Mouse (Mus musculus) urinary bladder, postnatal 25 days (tissue): Measurements from ENCODE around the gene Slc2a4.
"Not testable (repeated sequence)": the region's sequence is repeated elsewhere in the genome, so short reads cannot be mapped to it uniquely, and the experiment has no call there.

Experiments
- DNase-seq: peaks from one replicate; pipeline ENCODE4 v3.0.0; 2022; ENCODE audit warnings: low spot score

Slc2a4 gene

GRCm38 (mm10) chr11:69939181-69939580 is 8.8 kb downstream of the Slc2a4 start:
- no peak for DNase-seq

- no peak for DNase-seq
These were observed 9.5 kb downstream of the Slc2a4 start for GRCm38 (mm10) chr11:69938401-69938979.

- no peak for DNase-seq
These were observed 10.2 kb downstream of the Slc2a4 start for GRCm38 (mm10) chr11:69937834-69938233.

GRCm38 (mm10) chr11:69937385-69937784 is 10.6 kb downstream of the Slc2a4 start:
- DNase-seq, result no peak

GRCm38 (mm10) chr11:69936714-69937347 is 11.2 kb downstream of the Slc2a4 start:
- DNase-seq, result no peak

- no peak for DNase-seq
These were observed 11.8 kb downstream of the Slc2a4 start for GRCm38 (mm10) chr11:69936156-69936555.

- peak; percentile 77 for DNase-seq
These were observed 12.7 kb downstream of the Slc2a4 start, which contains the start of gene Ybx2 for GRCm38 (mm10) chr11:69935137-69935879. Ybx2 (plus strand) TSS chr11:69935796.

GRCm38 (mm10) chr11:69934681-69935080 is 13.3 kb downstream of the Slc2a4 start:
- DNase-seq, result no peak

GRCm38 (mm10) chr11:69934169-69934568 is 13.8 kb downstream of the Slc2a4 start:
- peak; percentile 98 for DNase-seq

GRCm38 (mm10) chr11:69933066-69933465 is 14.9 kb downstream of the Slc2a4 start:
- DNase-seq, result no peak

- no peak for DNase-seq
These were observed 15.7 kb downstream of the Slc2a4 start for GRCm38 (mm10) chr11:69932254-69932653.

GRCm38 (mm10) chr11:69931769-69932168 is 16.2 kb downstream of the Slc2a4 start:
- no peak for DNase-seq

GRCm38 (mm10) chr11:69930967-69931537 is 16.9 kb downstream of the Slc2a4 start:
- DNase-seq, result no peak

- not testable (repeated sequence) for DNase-seq
These were observed 17.8 kb downstream of the Slc2a4 start for GRCm38 (mm10) chr11:69930176-69930575.

GRCm38 (mm10) chr11:69929712-69930111 is 18.3 kb downstream of the Slc2a4 start:
- no peak for DNase-seq

GRCm38 (mm10) chr11:69927501-69927900 is 20.5 kb downstream of the Slc2a4 start:
- DNase-seq, result no peak

GRCm38 (mm10) chr11:69922796-69923195 is 25.2 kb downstream of the Slc2a4 start:
- no peak for DNase-seq

GRCm38 (mm10) chr11:69922012-69922756 is 25.8 kb downstream of the Slc2a4 start:
- DNase-seq, result no peak

GRCm38 (mm10) chr11:69921114-69922011 is 26.6 kb downstream of the Slc2a4 start, which contains the start of gene Eif5a:
Eif5a (minus strand) TSS chr11:69921958.
- peak; percentile 100 for DNase-seq

- peak; percentile 48 for DNase-seq
These were observed 27.5 kb downstream of the Slc2a4 start for GRCm38 (mm10) chr11:69920266-69921031.
